Comparison of ENCODE assay signal across 7 mouse cellular contexts in genomic region chr11:7065388-7065787, GRCm38 (mm10). TPM values are rescaled to one million over a fixed set of nuclear protein-coding genes. Genes with fewer than 3 reads are reported as not detected.
DNase-seq lines count a peak whose midpoint lies in the region; ATAC-seq and TF ChIP-seq lines count a peak whose summit lies in the region.

No protein-coding gene starts in this region.

- H3K9ac ChIP-seq in kidney, postnatal 0 days (ENCODE audit: low read depth, low read length): no peak overlapping the region
- no peak overlapping the region for H3K9ac ChIP-seq in embryonic facial prominence, embryonic 14.5 days (ENCODE audit: low read depth, low read length)
- peak overlapping the region; percentile 65 for H3K9ac ChIP-seq in hindbrain, embryonic 15.5 days
- H3K9ac ChIP-seq in neural tube, embryonic 13.5 days: peak overlapping the region; percentile 80

- ATAC-seq in kidney, postnatal 0 days (replicated peaks; ENCODE audit: low FRiP score, low read depth): no peak
- ATAC-seq in embryonic facial prominence, embryonic 14.5 days (ENCODE audit: low read depth): no peak
- no peak for ATAC-seq in hindbrain, embryonic 15.5 days (ENCODE audit: low FRiP score, low read depth)
- no peak for ATAC-seq in neural tube, embryonic 13.5 days (ENCODE audit: low read depth)

- H3K27ac ChIP-seq in kidney, postnatal 0 days: no peak overlapping the region
- no peak overlapping the region for H3K27ac ChIP-seq in embryonic facial prominence, embryonic 14.5 days (replicated peaks; ENCODE audit: low read depth, low read length)
- H3K27ac ChIP-seq in hindbrain, embryonic 15.5 days (replicated peaks): no peak overlapping the region; the same call in 1 of the 2 replicates
- H3K27ac ChIP-seq in neural tube, embryonic 13.5 days (replicated peaks): no peak overlapping the region

- H3K27me3 ChIP-seq in kidney, postnatal 0 days (ENCODE audit: insufficient read depth, low read length): peaks cover 30% of the 10 kb centered on the region
- peaks cover 48% of the 10 kb centered on the region for H3K27me3 ChIP-seq in embryonic facial prominence, embryonic 14.5 days (replicated peaks; ENCODE audit: control insufficient read depth, insufficient read depth, low read length)
- H3K27me3 ChIP-seq in hindbrain, embryonic 15.5 days: 0 out of 2 replicates have a peak, but pooled peaks cover 13% of the 10 kb centered on the region
- H3K27me3 ChIP-seq in neural tube, embryonic 13.5 days: peaks cover 42% of the 10 kb centered on the region

- H3K9me3 ChIP-seq in kidney, postnatal 0 days (replicated peaks; ENCODE audit: low read length): no peaks in the 10 kb centered on the region
- H3K9me3 ChIP-seq in embryonic facial prominence, embryonic 14.5 days (ENCODE audit: control insufficient read depth, low read length): no peaks in the 10 kb centered on the region
- no peaks in the 10 kb centered on the region for H3K9me3 ChIP-seq in hindbrain, embryonic 15.5 days
- no peaks in the 10 kb centered on the region for H3K9me3 ChIP-seq in neural tube, embryonic 13.5 days

- H3K4me1 ChIP-seq in kidney, postnatal 0 days (replicated peaks; ENCODE audit: insufficient read depth, low read length): peaks cover 8% of the 10 kb centered on the region
- H3K4me1 ChIP-seq in embryonic facial prominence, embryonic 14.5 days (ENCODE audit: control insufficient read depth, insufficient read depth, low read length): peaks cover 15% of the 10 kb centered on the region; the same call in 1 of the 2 replicates
- peaks cover 49% of the 10 kb centered on the region for H3K4me1 ChIP-seq in hindbrain, embryonic 15.5 days (replicated peaks)
- peaks cover 36% of the 10 kb centered on the region for H3K4me1 ChIP-seq in neural tube, embryonic 13.5 days (replicated peaks)

- no peak overlapping the region for H3K4me3 ChIP-seq in kidney, postnatal 0 days (replicated peaks; ENCODE audit: low read depth, low read length)
- 0 out of 2 replicates have a peak overlapping the region, but pooled peaks have one; percentile 60 for H3K4me3 ChIP-seq in embryonic facial prominence, embryonic 14.5 days (ENCODE audit: low read depth, low read length)
- peak overlapping the region; percentile 80 for H3K4me3 ChIP-seq in hindbrain, embryonic 15.5 days
- peak overlapping the region; percentile 67 for H3K4me3 ChIP-seq in neural tube, embryonic 13.5 days

- no peaks in the 10 kb centered on the region for H3K36me3 ChIP-seq in kidney, postnatal 0 days (ENCODE audit: insufficient read depth, low read length)
- H3K36me3 ChIP-seq in embryonic facial prominence, embryonic 14.5 days (ENCODE audit: control insufficient read depth, insufficient read depth, low read length): no peaks in the 10 kb centered on the region
- H3K36me3 ChIP-seq in hindbrain, embryonic 15.5 days: no peaks in the 10 kb centered on the region
- H3K36me3 ChIP-seq in neural tube, embryonic 13.5 days: no peaks in the 10 kb centered on the region

- no peak for TF ChIP-seq CTCF in kidney, postnatal 0 days (IDR thresholded peaks at IDR 0.05; ENCODE audit: low read depth)

- no peak for DNase-seq in kidney, postnatal 0 days (ENCODE audit: low spot score)
- no peak for DNase-seq in kidney, postnatal 10 days
- no peak for DNase-seq in embryonic facial prominence, embryonic 14.5 days (ENCODE audit: low spot score)
- no peak for DNase-seq in right cerebral cortex, postnatal 4 days
- DNase-seq in testis, postnatal 10 days (ENCODE audit: low spot score): no peak

- H3K4me2 ChIP-seq in kidney, postnatal 0 days (ENCODE audit: low read length): peak overlapping the region; percentile 88; the same call in 1 of the 2 replicates
- H3K4me2 ChIP-seq in embryonic facial prominence, embryonic 14.5 days (ENCODE audit: low read depth, low read length): peak overlapping the region; percentile 93; the same call in 1 of the 2 replicates
- H3K4me2 ChIP-seq in hindbrain, embryonic 15.5 days: peak overlapping the region; percentile 77
- H3K4me2 ChIP-seq in neural tube, embryonic 13.5 days: peak overlapping the region; percentile 85

- 15% methylated on average over 4 of the region's 4 CpGs for WGBS in kidney, postnatal 0 days
- 9% methylated on average over 4 of the region's 4 CpGs for WGBS in embryonic facial prominence, embryonic 14.5 days
- WGBS in hindbrain, embryonic 15.5 days: 15% methylated on average over 4 of the region's 4 CpGs
- 4% methylated on average over 4 of the region's 4 CpGs for WGBS in neural tube, embryonic 13.5 days

RNA-seq across cellular contexts. Expression of gene Adcy1, which starts 2.1 kb away (rescaled TPM):
- polyA plus RNA-seq in kidney, postnatal 0 days (2015; fragmentation: Nextera tagmentation; extraction: Ambion mirVana): 1.8 and 2.0 TPM in 2 replicates
- polyA plus RNA-seq in embryonic facial prominence, embryonic 14.5 days (2014; fragmentation: Nextera tagmentation; extraction: Ambion mirVana): 2.5 and 2.6 TPM in 2 replicates
- polyA plus RNA-seq in hindbrain, embryonic 15.5 days (2015; fragmentation: Nextera tagmentation; extraction: Ambion mirVana): 12.3 and 12.8 TPM in 2 replicates
- polyA plus RNA-seq in neural tube, embryonic 13.5 days (2015; fragmentation: Nextera tagmentation; extraction: Ambion mirVana): 5.5 and 5.7 TPM in 2 replicates

Comparison
In these comparisons a context has a peak if more than half of its experiments do, and no peak if none do; other contexts are left out.
1. H3K9ac ChIP-seq: peak in hindbrain, embryonic 15.5 days (single experiment) and neural tube, embryonic 13.5 days (single experiment); none in kidney, postnatal 0 days (single experiment) and embryonic facial prominence, embryonic 14.5 days (single experiment).
2. Peak in every context shown above with its lines, with median percentiles within 50 percentile points of each other: H3K4me2 ChIP-seq.